Mouse (Mus musculus): ENCODE results near the gene Tmem151a. TPM values are rescaled to one million over a fixed set of nuclear protein-coding genes. Genes with fewer than 3 reads are reported as not detected.

Gene Tmem151a
- polyA plus RNA-seq, 2 experiments: 0.96 to 2.1 TPM

GRCm38 (mm10) chr19:5051515-5051914 is 33.8 kb downstream of the Tmem151a start:
- Histone ChIP-seq H3K4me2 (replicated peaks; ENCODE audit: low read depth, low read length, severe bottlenecking) (peak overlapping the region; percentile 31; the same call in 1 of the 2 replicates), H3K27me3 (ENCODE audit: control insufficient read depth, insufficient read depth, low read length) (peaks cover 25% of the 10 kb centered on the region)

GRCm38 (mm10) chr19:5051031-5051430 is 34.3 kb downstream of the Tmem151a start:
- H3K9ac ChIP-seq (ENCODE audit: low read depth, low read length, severe bottlenecking): no peak overlapping the region
- H3K36me3 ChIP-seq (ENCODE audit: control insufficient read depth, insufficient read depth, low read length): peaks cover 35% of the 10 kb centered on the region
- peak overlapping the region; percentile 11; the same call in 1 of the 2 replicates for H3K4me3 ChIP-seq (replicated peaks; ENCODE audit: low read length)
- WGBS: 11% methylated on average over 12 of the region's 17 CpGs
- H3K27ac ChIP-seq (replicated peaks; ENCODE audit: low read depth, low read length): no peak overlapping the region
- no peak for DNase-seq (ENCODE audit: low spot score)
- no peak for TF ChIP-seq POLR2A (IDR thresholded peaks at IDR 0.05; ENCODE audit: borderline replicate concordance, extremely low read depth, insufficient read depth, insufficient read length)
- H3K27me3 ChIP-seq (ENCODE audit: control insufficient read depth, insufficient read depth, low read length): peaks cover 25% of the 10 kb centered on the region
- peak overlapping the region; percentile 31 for H3K4me2 ChIP-seq (replicated peaks; ENCODE audit: low read depth, low read length, severe bottlenecking)
- no peak for ATAC-seq (ENCODE audit: low FRiP score, low read depth)
- H3K9me3 ChIP-seq (ENCODE audit: control insufficient read depth, low read length): no peaks in the 10 kb centered on the region
- H3K4me1 ChIP-seq (ENCODE audit: control insufficient read depth, insufficient read depth, low read length): peaks cover 8% of the 10 kb centered on the region

More at GRCm38 (mm10) chr19:5051515-5051914, 33.8 kb downstream of the Tmem151a start:
- ATAC-seq (ENCODE audit: low FRiP score, low read depth): no peak
- Histone ChIP-seq H3K4me3 (replicated peaks; ENCODE audit: low read length) (no peak overlapping the region), H3K9me3 (ENCODE audit: control insufficient read depth, low read length) (no peaks in the 10 kb centered on the region), H3K9ac (ENCODE audit: low read depth, low read length, severe bottlenecking) (no peak overlapping the region), H3K27ac (replicated peaks; ENCODE audit: low read depth, low read length) (no peak overlapping the region), H3K4me1 (ENCODE audit: control insufficient read depth, insufficient read depth, low read length) (peaks cover 8% of the 10 kb centered on the region), H3K36me3 (ENCODE audit: control insufficient read depth, insufficient read depth, low read length) (peaks cover 32% of the 10 kb centered on the region)
- WGBS: 29% methylated on average over 3 of the region's 3 CpGs
- no peak for TF ChIP-seq POLR2A (IDR thresholded peaks at IDR 0.05; ENCODE audit: borderline replicate concordance, extremely low read depth, insufficient read depth, insufficient read length)
- DNase-seq (ENCODE audit: low spot score): no peak

GRCm38 (mm10) chr19:5050047-5050905 is 35.1 kb downstream of the Tmem151a start, which contains the start of gene Rin1:
TSS of gene Rin1 (plus strand) at chr19:5050481.
- Histone ChIP-seq H3K4me3 (replicated peaks; ENCODE audit: low read length) (peak within 1 kb of the TSS; percentile 11; the same call in 1 of the 2 replicates), H3K36me3 (ENCODE audit: control insufficient read depth, insufficient read depth, low read length) (peaks cover 35% of the 10 kb centered on the region), H3K4me1 (ENCODE audit: control insufficient read depth, insufficient read depth, low read length) (peaks cover 8% of the 10 kb centered on the region), H3K9me3 (ENCODE audit: control insufficient read depth, low read length) (no peaks in the 10 kb centered on the region), H3K9ac (ENCODE audit: low read depth, low read length, severe bottlenecking) (no peak within 1 kb of the TSS), H3K27ac (replicated peaks; ENCODE audit: low read depth, low read length) (no peak within 1 kb of the TSS), H3K27me3 (ENCODE audit: control insufficient read depth, insufficient read depth, low read length) (peaks cover 25% of the 10 kb centered on the region), H3K4me2 (replicated peaks; ENCODE audit: low read depth, low read length, severe bottlenecking) (peak within 1 kb of the TSS; percentile 31)
- no peak for TF ChIP-seq POLR2A (IDR thresholded peaks at IDR 0.05; ENCODE audit: borderline replicate concordance, extremely low read depth, insufficient read depth, insufficient read length)
- ATAC-seq (ENCODE audit: low FRiP score, low read depth) (no peak), DNase-seq (ENCODE audit: low spot score) (peak; percentile 15)
- 19% methylated on average over 11 of the region's 14 CpGs for WGBS

GRCm38 (mm10) chr19:5049325-5049724 is 36.0 kb downstream of the Tmem151a start:
- peaks cover 35% of the 10 kb centered on the region for H3K36me3 ChIP-seq (ENCODE audit: control insufficient read depth, insufficient read depth, low read length)
- no peak overlapping the region for H3K4me3 ChIP-seq (replicated peaks; ENCODE audit: low read length)
- 74% methylated on average over 6 of the region's 6 CpGs for WGBS
- H3K27ac ChIP-seq (replicated peaks; ENCODE audit: low read depth, low read length): no peak overlapping the region
- TF ChIP-seq POLR2A (IDR thresholded peaks at IDR 0.05; ENCODE audit: borderline replicate concordance, extremely low read depth, insufficient read depth, insufficient read length): no peak
- H3K4me1 ChIP-seq (ENCODE audit: control insufficient read depth, insufficient read depth, low read length): peaks cover 8% of the 10 kb centered on the region
- no peak overlapping the region for H3K9ac ChIP-seq (ENCODE audit: low read depth, low read length, severe bottlenecking)
- H3K9me3 ChIP-seq (ENCODE audit: control insufficient read depth, low read length): no peaks in the 10 kb centered on the region
- no peak for ATAC-seq (ENCODE audit: low FRiP score, low read depth)
- peaks cover 25% of the 10 kb centered on the region for H3K27me3 ChIP-seq (ENCODE audit: control insufficient read depth, insufficient read depth, low read length)
- H3K4me2 ChIP-seq (replicated peaks; ENCODE audit: low read depth, low read length, severe bottlenecking): no peak overlapping the region
- DNase-seq (ENCODE audit: low spot score): no peak

- Histone ChIP-seq H3K4me3 (replicated peaks; ENCODE audit: low read length) (no peak overlapping the region), H3K27ac (replicated peaks; ENCODE audit: low read depth, low read length) (no peak overlapping the region), H3K4me1 (ENCODE audit: control insufficient read depth, insufficient read depth, low read length) (peaks cover 8% of the 10 kb centered on the region), H3K36me3 (ENCODE audit: control insufficient read depth, insufficient read depth, low read length) (peaks cover 35% of the 10 kb centered on the region), H3K4me2 (replicated peaks; ENCODE audit: low read depth, low read length, severe bottlenecking) (no peak overlapping the region), H3K9ac (ENCODE audit: low read depth, low read length, severe bottlenecking) (no peak overlapping the region), H3K9me3 (ENCODE audit: control insufficient read depth, low read length) (no peaks in the 10 kb centered on the region), H3K27me3 (ENCODE audit: control insufficient read depth, insufficient read depth, low read length) (peaks cover 22% of the 10 kb centered on the region)
- WGBS: 87% methylated on average over 14 of the region's 14 CpGs
- no peak for TF ChIP-seq POLR2A (IDR thresholded peaks at IDR 0.05; ENCODE audit: borderline replicate concordance, extremely low read depth, insufficient read depth, insufficient read length)
- DNase-seq (ENCODE audit: low spot score): no peak
- no peak for ATAC-seq (ENCODE audit: low FRiP score, low read depth)
Measured at GRCm38 (mm10) chr19:5048138-5049056, 36.9 kb downstream of the Tmem151a start.

Data from limb, embryonic 14.5 days (tissue).